Mouse (Mus musculus): Measurements from ENCODE around the gene Itgav. TPM values are rescaled to one million over a fixed set of nuclear protein-coding genes. Genes with fewer than 3 reads are reported as not detected.

The Itgav gene
- total RNA-seq, 1 experiment: 92.6 TPM

DNA sequence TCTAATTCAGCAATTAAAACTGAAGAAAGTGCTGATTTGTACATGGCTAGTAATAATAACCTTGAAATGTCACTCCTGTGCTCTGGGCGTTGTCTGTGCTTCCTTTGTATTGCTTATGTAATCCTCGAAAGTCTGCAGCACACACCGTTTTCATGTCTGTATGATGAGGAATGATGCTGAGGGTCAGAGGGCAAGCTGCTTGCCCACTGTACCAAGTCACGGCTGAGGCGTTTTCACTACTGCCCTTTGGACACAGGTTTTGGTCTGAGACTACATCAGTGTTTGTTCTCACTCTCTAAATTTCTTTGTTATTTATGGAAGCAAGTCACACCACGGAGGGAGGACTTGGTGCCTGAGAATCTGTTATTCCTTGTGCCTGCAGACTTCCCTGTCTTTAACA, 41.9 kb downstream of the Itgav start:
- H3K27ac ChIP-seq (ENCODE audit: insufficient read depth, low read depth, low read length, poor library complexity, severe bottlenecking): no peak overlapping the region
- H3K4me1 ChIP-seq (ENCODE audit: control insufficient read depth in 2 of 2, insufficient read depth in 2 of 2, low read length in 2 of 2, poor library complexity in 1 of 2): no peaks in the 10 kb centered on the region
- in situ Hi-C loops (cut with MboI; ENCODE audit: low sequenced_read_pairs in 2 of 2, unreplicated experiment in 2 of 2): no loop called here
- H3K36me3 ChIP-seq (ENCODE audit: control insufficient read depth, insufficient read depth, low read length, poor library complexity, severe bottlenecking): no peaks in the 10 kb centered on the region
- H3K4me3 ChIP-seq (ENCODE audit: insufficient read depth in 1 of 2, low read depth in 1 of 2, low read length in 2 of 2, poor library complexity in 1 of 2, severe bottlenecking in 1 of 2): no peak overlapping the region
- no peak for DNase-seq (ENCODE audit: low read depth, low spot score)
- no peak overlapping the region for H3K9ac ChIP-seq (ENCODE audit: insufficient read depth, low read depth, low read length, poor library complexity, severe bottlenecking)
- no peaks in the 10 kb centered on the region for H3K9me3 ChIP-seq (ENCODE audit: control insufficient read depth, insufficient read depth, low read depth, low read length)
- no peak for TF ChIP-seq HCFC1 (IDR thresholded peaks at IDR 0.05; ENCODE audit: borderline replicate concordance, insufficient read depth, low read length)
- no peak for TF ChIP-seq MAFK (IDR thresholded peaks at IDR 0.05; ENCODE audit: insufficient read depth, low read depth, low read length)
- TF ChIP-seq ZNF384 (IDR thresholded peaks at IDR 0.05; ENCODE audit: low read depth, low read length): no peak
- TF ChIP-seq ZC3H11A (IDR thresholded peaks at IDR 0.05; ENCODE audit: borderline replicate concordance, low read depth, low read length): no peak
- no peak for TF ChIP-seq CHD2 (IDR thresholded peaks at IDR 0.05; ENCODE audit: low read depth, low read length)

- no peak overlapping the region for H3K27ac ChIP-seq (ENCODE audit: insufficient read depth, low read depth, low read length, poor library complexity, severe bottlenecking)
- no peaks in the 10 kb centered on the region for H3K9me3 ChIP-seq (ENCODE audit: control insufficient read depth, insufficient read depth, low read depth, low read length)
- H3K4me3 ChIP-seq (ENCODE audit: insufficient read depth in 1 of 2, low read depth in 1 of 2, low read length in 2 of 2, poor library complexity in 1 of 2, severe bottlenecking in 1 of 2): no peak overlapping the region
- in situ Hi-C loops (cut with MboI; ENCODE audit: low sequenced_read_pairs in 2 of 2, unreplicated experiment in 2 of 2): no loop called here
- no peaks in the 10 kb centered on the region for H3K4me1 ChIP-seq (ENCODE audit: control insufficient read depth in 2 of 2, insufficient read depth in 2 of 2, low read length in 2 of 2, poor library complexity in 1 of 2)
- H3K36me3 ChIP-seq (ENCODE audit: control insufficient read depth, insufficient read depth, low read length, poor library complexity, severe bottlenecking): no peaks in the 10 kb centered on the region
- DNase-seq (ENCODE audit: low read depth, low spot score): no peak
- no peak overlapping the region for H3K9ac ChIP-seq (ENCODE audit: insufficient read depth, low read depth, low read length, poor library complexity, severe bottlenecking)
- TF ChIP-seq ZC3H11A (IDR thresholded peaks at IDR 0.05; ENCODE audit: borderline replicate concordance, low read depth, low read length) (no peak), HCFC1 (IDR thresholded peaks at IDR 0.05; ENCODE audit: borderline replicate concordance, insufficient read depth, low read length) (no peak), CHD2 (IDR thresholded peaks at IDR 0.05; ENCODE audit: low read depth, low read length) (no peak), ZNF384 (IDR thresholded peaks at IDR 0.05; ENCODE audit: low read depth, low read length) (no peak), MAFK (IDR thresholded peaks at IDR 0.05; ENCODE audit: insufficient read depth, low read depth, low read length) (no peak)
These were observed 42.7 kb downstream of the Itgav start for GRCm38 (mm10) chr2:83766878-83767277.

DNA sequence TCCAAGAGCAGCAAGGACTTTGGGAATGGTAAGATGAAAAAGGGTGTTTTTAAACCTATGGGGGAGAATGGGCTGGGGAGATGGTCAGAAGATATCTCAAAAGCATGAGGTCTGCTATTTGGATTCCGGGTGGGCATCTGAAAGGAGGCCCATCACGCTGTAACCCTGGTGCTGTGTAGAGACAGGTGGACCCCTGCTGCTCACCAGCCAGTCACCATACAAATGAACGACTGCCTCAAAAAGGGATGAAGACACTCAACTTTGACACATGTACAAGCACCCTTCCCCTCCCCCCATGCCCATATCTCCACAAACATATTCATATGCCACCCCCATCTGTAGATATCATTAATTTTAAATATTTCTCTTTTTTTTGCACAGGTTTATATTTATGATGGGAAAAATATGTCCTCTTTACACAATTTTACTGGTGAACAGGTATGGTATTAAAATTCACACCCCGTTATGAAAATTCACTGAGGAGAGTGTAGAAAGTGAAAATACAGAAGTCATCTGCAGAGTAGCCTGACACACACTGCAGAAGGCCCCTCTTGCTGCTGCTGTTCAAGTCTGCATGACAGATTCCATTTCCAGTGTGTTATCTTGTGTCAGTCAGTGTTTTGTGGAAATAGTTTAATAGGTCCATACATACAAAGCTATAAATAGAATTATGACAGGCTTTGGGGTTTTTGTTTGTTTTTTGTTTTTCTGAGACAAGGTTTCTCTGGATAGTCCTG, 44.3 kb downstream of the Itgav start:
- Histone ChIP-seq H3K4me1 (ENCODE audit: control insufficient read depth in 2 of 2, insufficient read depth in 2 of 2, low read length in 2 of 2, poor library complexity in 1 of 2) (no peaks in the 10 kb centered on the region), H3K4me3 (ENCODE audit: insufficient read depth in 1 of 2, low read depth in 1 of 2, low read length in 2 of 2, poor library complexity in 1 of 2, severe bottlenecking in 1 of 2) (no peak overlapping the region), H3K9me3 (ENCODE audit: control insufficient read depth, insufficient read depth, low read depth, low read length) (no peaks in the 10 kb centered on the region), H3K9ac (ENCODE audit: insufficient read depth, low read depth, low read length, poor library complexity, severe bottlenecking) (no peak overlapping the region), H3K36me3 (ENCODE audit: control insufficient read depth, insufficient read depth, low read length, poor library complexity, severe bottlenecking) (no peaks in the 10 kb centered on the region), H3K27ac (ENCODE audit: insufficient read depth, low read depth, low read length, poor library complexity, severe bottlenecking) (no peak overlapping the region)
- in situ Hi-C loops (cut with MboI; ENCODE audit: low sequenced_read_pairs in 2 of 2, unreplicated experiment in 2 of 2): no loop called here
- DNase-seq (ENCODE audit: low read depth, low spot score): no peak
- no peak for TF ChIP-seq ZNF384 (IDR thresholded peaks at IDR 0.05; ENCODE audit: low read depth, low read length)

DNA sequence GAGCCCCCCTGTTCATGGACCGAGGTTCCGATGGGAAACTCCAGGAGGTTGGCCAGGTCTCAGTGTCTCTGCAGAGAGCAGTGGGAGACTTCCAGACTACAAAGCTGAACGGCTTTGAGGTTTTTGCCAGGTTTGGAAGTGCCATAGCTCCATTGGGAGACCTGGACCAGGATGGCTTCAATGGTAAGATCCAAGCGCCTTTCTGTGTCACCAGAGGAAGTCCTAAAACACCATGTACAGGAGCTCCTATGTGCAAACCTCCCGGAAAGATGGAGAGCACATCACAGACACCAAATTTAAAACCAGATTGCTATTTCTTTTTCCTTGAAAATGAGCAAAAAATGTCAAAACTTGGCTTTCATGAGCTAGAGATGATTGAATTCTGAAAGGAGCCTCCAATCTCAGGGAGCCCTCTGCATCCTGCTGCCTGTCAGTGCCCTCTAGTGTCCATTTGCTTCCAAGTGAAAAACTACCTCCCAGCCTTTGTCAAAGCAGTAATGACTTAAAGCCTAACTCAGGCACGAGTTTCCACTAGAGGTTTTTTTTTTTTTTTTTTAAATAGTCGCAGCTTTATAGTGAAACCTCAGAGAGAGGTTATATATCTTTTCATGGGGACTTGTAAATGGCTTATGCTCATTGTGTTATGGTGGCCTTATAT, 47.1 kb downstream of the Itgav start:
- Histone ChIP-seq H3K9ac (ENCODE audit: insufficient read depth, low read depth, low read length, poor library complexity, severe bottlenecking) (no peak overlapping the region), H3K36me3 (ENCODE audit: control insufficient read depth, insufficient read depth, low read length, poor library complexity, severe bottlenecking) (no peaks in the 10 kb centered on the region), H3K4me3 (ENCODE audit: insufficient read depth in 1 of 2, low read depth in 1 of 2, low read length in 2 of 2, poor library complexity in 1 of 2, severe bottlenecking in 1 of 2) (no peak overlapping the region), H3K27ac (ENCODE audit: insufficient read depth, low read depth, low read length, poor library complexity, severe bottlenecking) (no peak overlapping the region), H3K9me3 (ENCODE audit: control insufficient read depth, insufficient read depth, low read depth, low read length) (no peaks in the 10 kb centered on the region), H3K4me1 (ENCODE audit: control insufficient read depth in 2 of 2, insufficient read depth in 2 of 2, low read length in 2 of 2, poor library complexity in 1 of 2) (no peaks in the 10 kb centered on the region)
- peak; percentile 39 for DNase-seq (ENCODE audit: low read depth, low spot score)
- TF ChIP-seq ZNF384 (IDR thresholded peaks at IDR 0.05; ENCODE audit: low read depth, low read length) (peak; percentile 67; the same call in 1 of the 2 replicates), ZC3H11A (IDR thresholded peaks at IDR 0.05; ENCODE audit: borderline replicate concordance, low read depth, low read length) (peak; percentile 78; the same call in 1 of the 2 replicates), CHD2 (IDR thresholded peaks at IDR 0.05; ENCODE audit: low read depth, low read length) (no peak)
- in situ Hi-C loops (cut with MboI; ENCODE audit: low sequenced_read_pairs in 2 of 2, unreplicated experiment in 2 of 2): no loop called here
